Mouse (Mus musculus): Measurements from ENCODE around the gene Gas7.

GRCm38 (mm10) chr11:67549762-67550488 lies 94.7 kb downstream of the Gas7 start:
- TF ChIP-seq CTCF (IDR thresholded peaks at IDR 0.05; ENCODE audit: low read depth, low read length), result no peak
- no peak for TF ChIP-seq POLR2A (IDR thresholded peaks at IDR 0.05; ENCODE audit: extremely low read depth, insufficient read depth, low read length)

Data from liver, adult 2 months (tissue).